Mouse (Mus musculus) cerebellum, adult 9-11 months (tissue): ENCODE results near the gene Gm2663.
"Not testable (repeated sequence)": the region's sequence is repeated elsewhere in the genome, so short reads cannot be mapped to it uniquely, and the experiment has no call there.

Source experiments
- DNase-seq: peaks from one replicate; pipeline ENCODE4 v3.0.0; 2022

Gm2663 gene

GRCm38 (mm10) chr6:40999379-40999778 lies at the start of gene Gm2663:
Gene Gm2663, minus strand, starts transcription at chr6:40999479.
- not testable (repeated sequence) for DNase-seq

- DNase-seq, result no peak
Measured at GRCm38 (mm10) chr6:41048602-41049001, 49.3 kb upstream of the Gm2663 start.

GRCm38 (mm10) chr6:41047961-41048360 lies 48.7 kb upstream of the Gm2663 start:
- no peak for DNase-seq

GRCm38 (mm10) chr6:41047202-41047601 lies 47.9 kb upstream of the Gm2663 start:
- no peak for DNase-seq

- no peak for DNase-seq
Measured at GRCm38 (mm10) chr6:41046553-41046952, 47.3 kb upstream of the Gm2663 start.

GRCm38 (mm10) chr6:41044753-41045152 lies 45.5 kb upstream of the Gm2663 start:
- DNase-seq, result no peak

GRCm38 (mm10) chr6:41044314-41044713 lies 45.0 kb upstream of the Gm2663 start:
- DNase-seq, result no peak

GRCm38 (mm10) chr6:41035409-41035808 lies 36.1 kb upstream of the Gm2663 start, which contains the start of gene 2210010C04Rik:
Gene 2210010C04Rik, minus strand, starts transcription at chr6:41035509.
- DNase-seq, result no peak

GRCm38 (mm10) chr6:41032802-41033201 lies 33.5 kb upstream of the Gm2663 start:
- no peak for DNase-seq

- no peak for DNase-seq
Measured at GRCm38 (mm10) chr6:41032231-41032630, 33.0 kb upstream of the Gm2663 start.

- DNase-seq, result no peak
Measured at GRCm38 (mm10) chr6:41030821-41031220, 31.5 kb upstream of the Gm2663 start.

GRCm38 (mm10) chr6:41027053-41027452 lies 27.8 kb upstream of the Gm2663 start:
- no peak for DNase-seq

- no peak for DNase-seq
Measured at GRCm38 (mm10) chr6:41025873-41026650, 26.8 kb upstream of the Gm2663 start.

GRCm38 (mm10) chr6:41019140-41019539 lies 19.9 kb upstream of the Gm2663 start:
- DNase-seq, result no peak

- no peak for DNase-seq
Measured at GRCm38 (mm10) chr6:41018629-41019028, 19.4 kb upstream of the Gm2663 start.

GRCm38 (mm10) chr6:41015065-41015464 lies 15.8 kb upstream of the Gm2663 start:
- no peak for DNase-seq

GRCm38 (mm10) chr6:40964454-40964853 lies 34.8 kb downstream of the Gm2663 start, which contains the start of gene 1810009J06Rik:
Gene 1810009J06Rik, plus strand, starts transcription at chr6:40964754.
- DNase-seq, result not testable (repeated sequence)

GRCm38 (mm10) chr6:40953716-40954115 lies 45.6 kb downstream of the Gm2663 start:
- DNase-seq, result no peak

- no peak for DNase-seq
Measured at GRCm38 (mm10) chr6:40951770-40952169, 47.5 kb downstream of the Gm2663 start, which contains the start of gene Gm4744. Gene Gm4744, minus strand, starts transcription at chr6:40951870.
